Mouse (Mus musculus): ENCODE results near the gene Ap1b1.

- no peak for TF ChIP-seq POLR2A (IDR thresholded peaks at IDR 0.05; ENCODE audit: borderline replicate concordance, extremely low read depth, low read depth, low read length)
- TF ChIP-seq CTCF (IDR thresholded peaks at IDR 0.05; ENCODE audit: insufficient read depth, low read length), result no peak
These were observed 22.9 kb downstream of the Ap1b1 start for GRCm38 (mm10) chr11:5009354-5010074.

Data from lung, adult 2 months (tissue).